Mouse (Mus musculus) hematopoietic stem cell, adult 5-6 weeks (primary cell): ENCODE measurements around the gene Cnot1. TPM values are rescaled to one million over a fixed set of nuclear protein-coding genes. Genes with fewer than 3 reads are reported as not detected.

Experiments
- ATAC-seq, 2 experiments: fragments of 125-278 bp in 1 of 2; replicated peaks in 1 of 2; 2 replicates each; pipeline ENCODE4 v1.8.0; 2016 to 2017; ENCODE audit warnings: inconsistent platforms in 2 of 2, mild to moderate bottlenecking in 2 of 2, moderate number of reproducible peaks in 2 of 2, low read depth in 1 of 2, moderate TSS enrichment in 1 of 2; ENCODE audit not compliant: low FRiP score in 2 of 2, poor library complexity in 2 of 2, severe bottlenecking in 2 of 2, insufficient read depth in 1 of 2, low TSS enrichment in 1 of 2
- total RNA-seq: library from RNA; stranded (forward); fragments of 172-1452, 232-1000 nt; gene quantifications from 2 replicates; pipeline ENCODE4 v1.2.3, GENCODE M21; 2017

The Cnot1 gene
- total RNA-seq, 1 experiment from 2014 or later = 141 TPM

GRCm38 (mm10) chr8:95711029-95711428, 96.2 kb downstream of the Cnot1 start:
- no peak for ATAC-seq

- ATAC-seq = no peak
Measured at GRCm38 (mm10) chr8:95709579-95709978, 97.7 kb downstream of the Cnot1 start.

- ATAC-seq = no peak
Measured at GRCm38 (mm10) chr8:95704538-95704937, 102.7 kb downstream of the Cnot1 start.

GRCm38 (mm10) chr8:95703461-95704260, 103.6 kb downstream of the Cnot1 start:
- ATAC-seq = no peak

- peak; percentile 91 for ATAC-seq
Measured at GRCm38 (mm10) chr8:95702480-95703446, 104.5 kb downstream of the Cnot1 start.

- ATAC-seq = no peak
Measured at GRCm38 (mm10) chr8:95701809-95702208, 105.5 kb downstream of the Cnot1 start.

GRCm38 (mm10) chr8:95700282-95700681, 107.0 kb downstream of the Cnot1 start:
- ATAC-seq = no peak

GRCm38 (mm10) chr8:95698179-95698578, 109.1 kb downstream of the Cnot1 start:
- ATAC-seq = no peak

GRCm38 (mm10) chr8:95697128-95697527, 110.1 kb downstream of the Cnot1 start:
- ATAC-seq = peak; percentile 73 to 84

GRCm38 (mm10) chr8:95696661-95697060, 110.6 kb downstream of the Cnot1 start:
- ATAC-seq = no peak

- ATAC-seq = no peak
Measured at GRCm38 (mm10) chr8:95694631-95695030, 112.6 kb downstream of the Cnot1 start.

GRCm38 (mm10) chr8:95690929-95691541, 116.2 kb downstream of the Cnot1 start:
- no peak for ATAC-seq

GRCm38 (mm10) chr8:95688073-95688672, 119.1 kb downstream of the Cnot1 start:
- no peak for ATAC-seq

GRCm38 (mm10) chr8:95678024-95678611, 129.1 kb downstream of the Cnot1 start:
- ATAC-seq = peak in 1 of 2 experiments; percentile 24; a peak in 2 of 4 replicates

GRCm38 (mm10) chr8:95677591-95678023, 129.7 kb downstream of the Cnot1 start:
- ATAC-seq = 0 out of 4 replicates have a peak, but pooled peaks of 1 of the 2 experiments have one; percentile 3

GRCm38 (mm10) chr8:95676631-95677030, 130.6 kb downstream of the Cnot1 start, which contains the start of gene Ndrg4:
Gene Ndrg4, plus strand, starts transcription at chr8:95676980.
- ATAC-seq = no peak

GRCm38 (mm10) chr8:95672811-95673210, 134.5 kb downstream of the Cnot1 start:
- no peak for ATAC-seq
